Mouse (Mus musculus): ENCODE measurements around the gene Olfr1222. TPM values are rescaled to one million over a fixed set of nuclear protein-coding genes. Genes with fewer than 3 reads are reported as not detected.
"Not testable (repeated sequence)": the region's sequence is repeated elsewhere in the genome, so short reads cannot be mapped to it uniquely, and the experiment has no call there.

Gene Olfr1222
- total RNA-seq (2021) = not detected

- DNase-seq (ENCODE audit: low spot score) = no peak
- intact Hi-C loops (cut with DNase I) = no loop called here
Measured at GRCm38 (mm10) chr2:89132954-89133353, at the start of gene Olfr1222. Gene Olfr1222, minus strand, starts transcription at chr2:89133054.

DNA sequence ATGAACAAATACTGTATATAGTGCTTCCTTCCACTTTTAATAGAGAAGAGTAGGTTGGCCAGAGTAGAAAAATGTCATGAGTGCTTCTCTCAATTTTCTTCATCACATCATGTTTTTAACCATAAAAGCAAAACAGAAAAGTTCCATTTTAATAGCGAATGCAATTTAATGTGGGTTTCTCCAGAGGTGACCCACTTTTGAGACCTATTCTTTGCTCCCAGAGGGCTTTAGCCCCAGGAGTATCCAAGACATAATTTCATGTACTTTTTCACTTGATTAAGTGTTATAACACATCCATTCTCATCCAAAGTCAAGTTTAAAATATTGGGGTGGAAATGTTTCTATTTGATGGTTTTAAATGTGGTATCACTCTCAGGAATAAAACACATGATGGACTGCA lies 41.7 kb upstream of the Olfr1222 start, which contains the start of gene Olfr1225:
Olfr1225 (minus strand) TSS at position 101 of the 400 bp plus-strand sequence.
- DNase-seq (ENCODE audit: low spot score) = no peak
- intact Hi-C loops (cut with DNase I) = no loop called here

GRCm38 (mm10) chr2:89164711-89165110 lies 31.9 kb upstream of the Olfr1222 start:
- intact Hi-C loops (cut with DNase I); DNase-seq (ENCODE audit: low spot score): not testable (repeated sequence)

DNA sequence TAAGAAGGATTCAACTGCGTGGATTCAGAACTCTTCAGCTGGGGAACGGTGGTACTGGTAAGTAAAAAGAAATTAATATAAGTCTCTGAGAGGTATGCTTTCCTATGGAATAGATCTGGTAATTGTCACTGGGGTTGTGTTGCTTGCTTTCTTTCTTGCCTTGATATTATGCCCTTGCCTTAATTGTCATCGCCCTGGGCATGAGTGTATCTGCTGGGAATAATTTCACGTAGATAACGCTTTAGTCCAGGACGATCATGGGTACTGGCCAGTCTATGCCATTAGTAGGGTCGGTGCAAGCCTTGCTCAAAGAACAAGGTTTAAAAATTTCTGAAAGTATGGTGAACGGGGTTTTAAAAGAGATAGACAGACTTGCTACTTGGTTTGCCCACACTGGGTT lies 31.1 kb upstream of the Olfr1222 start, which contains the start of gene Olfr1224-ps1:
Olfr1224-ps1 (minus strand) TSS at position 101 of the 400 bp plus-strand sequence.
- intact Hi-C loops (cut with DNase I); DNase-seq (ENCODE audit: low spot score): not testable (repeated sequence)

- intact Hi-C loops (cut with DNase I) = no loop called here
- no peak for DNase-seq (ENCODE audit: low spot score)
Measured at GRCm38 (mm10) chr2:89151460-89151859, 18.6 kb upstream of the Olfr1222 start, which contains the start of gene Olfr1223. Gene Olfr1223, minus strand, starts transcription at chr2:89151560.

DNA sequence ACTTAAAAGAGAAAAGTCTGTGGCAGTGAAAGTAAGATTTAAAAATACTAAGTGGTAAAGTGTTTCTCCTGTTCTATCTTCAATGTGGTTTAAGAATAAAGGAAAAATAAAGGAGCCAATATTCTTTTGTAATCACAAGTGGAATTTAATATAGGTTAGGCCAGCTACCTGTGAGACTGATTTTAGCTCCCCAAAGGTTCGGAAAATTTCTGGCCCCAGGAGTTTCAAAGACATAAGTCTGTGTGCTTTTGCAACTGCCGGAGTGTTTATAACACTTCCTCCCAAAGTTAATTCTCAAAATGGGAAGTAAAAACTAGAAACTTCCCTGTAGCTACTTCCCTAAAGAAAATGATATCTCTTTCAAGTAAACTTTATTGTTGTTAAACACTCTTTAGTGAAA lies 15.7 kb downstream of the Olfr1222 start, which contains the start of gene Olfr1221:
Olfr1221 (minus strand) TSS at position 101 of the 400 bp plus-strand sequence.
- no peak for DNase-seq (ENCODE audit: low spot score)
- intact Hi-C loops (cut with DNase I) = no loop called here

DNA sequence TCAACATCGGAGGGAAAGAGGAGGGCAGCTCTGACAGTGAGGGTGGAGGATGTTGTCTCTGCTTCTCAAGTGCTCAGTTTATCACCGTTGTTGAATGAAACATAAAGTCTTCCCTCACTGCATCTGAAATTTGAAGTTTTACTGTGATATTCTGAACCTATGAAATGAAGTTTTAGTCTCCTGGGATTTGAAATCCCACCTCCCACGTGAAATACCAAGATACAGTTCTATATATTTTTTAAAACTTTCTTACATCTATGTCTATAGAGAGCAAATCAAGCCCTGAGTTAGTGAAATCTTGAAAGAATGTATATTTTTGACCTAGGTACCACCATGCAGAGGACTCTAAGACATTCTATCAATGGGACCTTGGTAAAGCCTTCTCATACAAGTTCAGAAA lies 26.1 kb downstream of the Olfr1222 start, which contains the start of gene Olfr1220:
Olfr1220 (minus strand) TSS at position 101 of the 400 bp plus-strand sequence.
- intact Hi-C loops (cut with DNase I) = no loop called here
- no peak for DNase-seq (ENCODE audit: low spot score)

- DNase-seq (ENCODE audit: low spot score) = no peak
- intact Hi-C loops (cut with DNase I) = no loop called here
Measured at GRCm38 (mm10) chr2:89105651-89106050, 27.2 kb downstream of the Olfr1222 start.

DNA sequence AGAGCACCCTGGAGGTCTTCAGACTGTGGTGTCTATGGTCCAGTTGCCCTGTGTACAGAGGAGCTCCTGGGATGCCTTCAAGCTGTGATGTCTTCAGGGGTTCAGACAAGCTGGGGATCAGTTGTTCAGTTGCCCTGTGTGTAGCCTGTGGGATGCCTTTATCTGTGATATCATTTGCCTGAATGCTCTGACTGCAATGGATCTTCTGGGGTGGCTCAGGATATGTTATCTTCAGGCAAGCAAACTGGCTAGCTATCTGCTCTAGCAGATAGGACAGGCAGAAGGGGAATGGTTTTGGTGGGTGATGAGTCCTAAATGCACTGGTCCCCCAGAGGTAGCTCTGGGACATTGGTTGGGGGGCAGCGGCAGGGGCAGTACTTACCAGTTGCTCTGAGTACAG lies 39.0 kb downstream of the Olfr1222 start:
- no peak for DNase-seq (ENCODE audit: low spot score)
- intact Hi-C loops (cut with DNase I) = no loop called here

GRCm38 (mm10) chr2:89083413-89083812 lies 49.4 kb downstream of the Olfr1222 start, which contains the start of gene Olfr1219:
Gene Olfr1219, minus strand, starts transcription at chr2:89083513.
- DNase-seq (ENCODE audit: low spot score) = no peak
- intact Hi-C loops (cut with DNase I) = no loop called here

- DNase-seq (ENCODE audit: low spot score) = no peak
- intact Hi-C loops (cut with DNase I) = no loop called here
Measured at GRCm38 (mm10) chr2:89081487-89081886, 51.4 kb downstream of the Olfr1222 start.

Other genes starting within 250 kb of the Olfr1222 start
- gene Olfr1208, start 230.7 kb downstream of the Olfr1222 start, total RNA-seq (2021) = not detected
- not detected for gene Olfr1209, start 217.9 kb downstream of the Olfr1222 start, total RNA-seq (2021)
- gene Olfr1211, start 194.9 kb downstream of the Olfr1222 start, total RNA-seq (2021) = not detected
- gene Olfr1212, start 179.1 kb downstream of the Olfr1222 start, total RNA-seq (2021) = not detected
- not detected for gene Gm13762, start 152.8 kb downstream of the Olfr1222 start, total RNA-seq (2021)
- gene Olfr1214, start 140.4 kb downstream of the Olfr1222 start, total RNA-seq (2021) = not detected
- not detected for gene Olfr1215, start 126.1 kb downstream of the Olfr1222 start, total RNA-seq (2021)
- gene Olfr1216, start 114.7 kb downstream of the Olfr1222 start, total RNA-seq (2021) = not detected
- gene Olfr1217, start 101.0 kb downstream of the Olfr1222 start, total RNA-seq (2021) = not detected
- gene Olfr1218, start 71.9 kb downstream of the Olfr1222 start, total RNA-seq (2021) = not detected
- not detected for gene Olfr1219, start 49.5 kb downstream of the Olfr1222 start, total RNA-seq (2021)
- not detected for gene Olfr1220, start 26.2 kb downstream of the Olfr1222 start, total RNA-seq (2021)
- gene Olfr1221, start 15.8 kb downstream of the Olfr1222 start, total RNA-seq (2021) = not detected
- not detected for gene Olfr1223, start 18.5 kb upstream of the Olfr1222 start, total RNA-seq (2021)
- gene Olfr1224-ps1, start 31.0 kb upstream of the Olfr1222 start, total RNA-seq (2021) = not detected
- not detected for gene Olfr1225, start 41.6 kb upstream of the Olfr1222 start, total RNA-seq (2021)
- not detected for gene Olfr1226, start 67.0 kb upstream of the Olfr1222 start, total RNA-seq (2021)
- gene Olfr1228, start 121.0 kb upstream of the Olfr1222 start, total RNA-seq (2021) = not detected
- not detected for gene Olfr1229, start 155.0 kb upstream of the Olfr1222 start, total RNA-seq (2021)
- not detected for gene Olfr1230, start 164.2 kb upstream of the Olfr1222 start, total RNA-seq (2021)
- gene Olfr1231, start 174.0 kb upstream of the Olfr1222 start, total RNA-seq (2021) = not detected
- not detected for gene Olfr1232, start 196.6 kb upstream of the Olfr1222 start, total RNA-seq (2021)
- not detected for gene Olfr1233, start 209.3 kb upstream of the Olfr1222 start, total RNA-seq (2021)
- gene Olfr1234, start 231.8 kb upstream of the Olfr1222 start, total RNA-seq (2021) = not detected